ENCODE assay signal across 9 mouse cellular contexts in the genomic region with DNA sequence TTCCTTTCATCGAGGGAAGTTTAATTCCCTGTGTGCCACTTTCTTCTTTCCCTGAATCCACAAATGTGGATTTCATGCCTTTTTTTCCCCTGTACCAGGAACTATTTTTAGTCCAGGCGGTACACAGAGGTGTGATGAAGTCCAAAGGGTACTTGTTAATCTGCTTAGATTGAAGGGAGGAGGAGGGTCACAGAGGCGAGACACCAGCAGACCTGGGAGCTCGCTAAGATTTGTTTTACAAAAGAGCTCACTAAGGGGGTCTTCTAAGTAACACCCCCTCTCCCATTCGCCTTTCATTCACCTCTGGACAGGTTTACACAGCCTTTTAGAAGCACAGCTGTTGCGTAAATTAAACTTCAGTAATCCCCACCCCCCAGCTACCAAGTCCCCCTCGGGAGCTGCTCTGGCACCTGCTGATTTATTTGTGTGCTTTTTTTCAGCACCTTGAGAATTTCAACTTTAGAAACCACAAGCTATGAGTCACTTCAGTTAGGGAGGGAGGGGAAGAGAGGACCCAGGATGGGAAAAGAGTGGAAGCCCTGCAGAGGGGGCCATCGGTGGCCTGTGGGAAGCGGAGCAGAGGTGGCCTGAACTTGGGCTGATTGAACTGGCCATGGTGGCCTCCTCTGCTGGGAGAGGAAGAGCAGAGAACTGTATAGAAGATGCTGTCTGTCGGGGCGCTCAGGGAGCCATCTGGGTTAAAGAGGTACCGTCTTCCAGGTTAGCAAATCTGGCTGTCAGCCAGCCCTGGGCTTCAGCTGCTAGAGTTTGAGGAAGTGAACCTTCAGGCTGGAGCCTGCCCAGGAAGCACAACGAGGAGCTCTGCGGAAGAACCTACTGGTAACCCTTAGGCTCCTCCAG.
DNase-seq lines count a peak whose midpoint lies in the region; ATAC-seq lines count a peak whose summit lies in the region.
"Had no signal": no experiment of that assay in that cellular context is flagged by ENCODE, and none has a peak within 500 bp of the region (broad histone marks: within the 10 kb centered on the region; RNA-seq: fewer than 3 reads in every experiment).

No protein-coding gene starts in this region.

- peaks cover 34% of the 10 kb centered on the region for H3K4me1 ChIP-seq in heart, embryonic 10.5 days
- H3K4me1 ChIP-seq in kidney, embryonic 14.5 days (ENCODE audit: control insufficient read depth, insufficient read depth, low read length): peaks cover 24% of the 10 kb centered on the region
- peaks cover 20% of the 10 kb centered on the region for H3K4me1 ChIP-seq in forebrain, embryonic 16.5 days (replicated peaks; ENCODE audit: control insufficient read depth, insufficient read depth, low read length)

- peaks cover 7% of the 10 kb centered on the region; the same call in 1 of the 2 replicates for H3K9me3 ChIP-seq in heart, embryonic 10.5 days
- peaks cover 6% of the 10 kb centered on the region for H3K9me3 ChIP-seq in kidney, embryonic 14.5 days (ENCODE audit: control insufficient read depth, low read length)
- peaks cover 3% of the 10 kb centered on the region for H3K9me3 ChIP-seq in forebrain, embryonic 16.5 days (ENCODE audit: control insufficient read depth, low read length)

- ATAC-seq in kidney, embryonic 14.5 days (ENCODE audit: low FRiP score, low TSS enrichment): peak; percentile 11; the same call in 1 of the 2 replicates
- no peak for ATAC-seq in forebrain, embryonic 16.5 days

- H3K4me2 ChIP-seq in kidney, embryonic 14.5 days (replicated peaks; ENCODE audit: low read depth, low read length): no peak overlapping the region
- no peak overlapping the region for H3K4me2 ChIP-seq in forebrain, embryonic 16.5 days (ENCODE audit: low read length)
- H3K4me2 ChIP-seq: midbrain, embryonic 12.5 days had no signal

- WGBS in heart, embryonic 10.5 days: 27% methylated on average over 14 of the region's 14 CpGs
- 20% methylated on average over 14 of the region's 14 CpGs for WGBS in kidney, embryonic 14.5 days
- WGBS in forebrain, embryonic 16.5 days: 21% methylated on average over 14 of the region's 14 CpGs

- no peaks in the 10 kb centered on the region for H3K36me3 ChIP-seq in heart, embryonic 10.5 days
- no peaks in the 10 kb centered on the region for H3K36me3 ChIP-seq in kidney, embryonic 14.5 days (ENCODE audit: control insufficient read depth, insufficient read depth, low read length)
- no peaks in the 10 kb centered on the region for H3K36me3 ChIP-seq in forebrain, embryonic 16.5 days (ENCODE audit: control insufficient read depth, insufficient read depth)
- H3K36me3 ChIP-seq: midbrain, embryonic 12.5 days had no signal

- H3K27ac ChIP-seq in heart, embryonic 10.5 days: peak overlapping the region; percentile 24
- no peak overlapping the region for H3K27ac ChIP-seq in kidney, embryonic 14.5 days (ENCODE audit: low read depth, low read length)
- no peak overlapping the region for H3K27ac ChIP-seq in forebrain, embryonic 16.5 days (ENCODE audit: low read length)
- H3K27ac ChIP-seq: midbrain, embryonic 12.5 days had no signal

- H3K9ac ChIP-seq in kidney, embryonic 14.5 days (ENCODE audit: low read depth, low read length): no peak overlapping the region
- no peak overlapping the region for H3K9ac ChIP-seq in forebrain, embryonic 16.5 days (replicated peaks; ENCODE audit: low read depth, low read length)
- H3K9ac ChIP-seq: midbrain, embryonic 12.5 days had no signal

- intact Hi-C loops in heart, postnatal 10 days (cut with DNase I): no loop called here

- no peaks in the 10 kb centered on the region for H3K27me3 ChIP-seq in heart, embryonic 10.5 days (ENCODE audit: insufficient read depth, poor library complexity, severe bottlenecking)
- H3K27me3 ChIP-seq in kidney, embryonic 14.5 days (ENCODE audit: control insufficient read depth, insufficient read depth, low read length): no peaks in the 10 kb centered on the region
- no peaks in the 10 kb centered on the region for H3K27me3 ChIP-seq in forebrain, embryonic 16.5 days (replicated peaks; ENCODE audit: control insufficient read depth, insufficient read depth, low read length)

- no peak overlapping the region for H3K4me3 ChIP-seq in heart, embryonic 10.5 days
- H3K4me3 ChIP-seq in kidney, embryonic 14.5 days (ENCODE audit: low read length): no peak overlapping the region
- H3K4me3 ChIP-seq in forebrain, embryonic 16.5 days (replicated peaks; ENCODE audit: low read length): no peak overlapping the region
- H3K4me3 ChIP-seq: midbrain, embryonic 12.5 days had no signal

- no peak for DNase-seq in heart, embryonic 10.5 days (ENCODE audit: low spot score)
- DNase-seq in heart, postnatal 10 days: no peak
- DNase-seq in brain, adult 2 months (ENCODE audit: low read depth, low spot score): peak; percentile 79
- peak; percentile 45 for DNase-seq in lung, postnatal 10 days
- DNase-seq in thymus, postnatal 10 days (ENCODE audit: low spot score in 2 of 2): peak; percentile 38 to 49
- DNase-seq in embryo, embryonic 9.5 days (ENCODE audit: extremely low spot score): no peak

Comparison
In these comparisons a context has a peak if more than half of its experiments do, and no peak if none do; other contexts are left out.
1. DNase-seq: peak in brain, adult 2 months (single experiment), lung, postnatal 10 days (single experiment) and thymus, postnatal 10 days (2 of 2); none in heart, embryonic 10.5 days (single experiment), heart, postnatal 10 days (0 of 2) and embryo, embryonic 9.5 days (single experiment).